Mouse (Mus musculus) NIH3T3 (cell line): ENCODE data around the gene Zfp334.

Experiments used
- DNase-seq: peaks from one replicate; pipeline ENCODE4 v3.0.0-alpha.2; 2012; ENCODE audit warnings: low read depth

The Zfp334 gene

GRCm38 (mm10) chr2:165387844-165388495, at the start of gene Zfp334:
Zfp334 (minus strand) TSS chr2:165388259.
- peak; percentile 98 for DNase-seq

GRCm38 (mm10) chr2:165428694-165429093, 40.6 kb upstream of the Zfp334 start:
- no peak for DNase-seq

DNA sequence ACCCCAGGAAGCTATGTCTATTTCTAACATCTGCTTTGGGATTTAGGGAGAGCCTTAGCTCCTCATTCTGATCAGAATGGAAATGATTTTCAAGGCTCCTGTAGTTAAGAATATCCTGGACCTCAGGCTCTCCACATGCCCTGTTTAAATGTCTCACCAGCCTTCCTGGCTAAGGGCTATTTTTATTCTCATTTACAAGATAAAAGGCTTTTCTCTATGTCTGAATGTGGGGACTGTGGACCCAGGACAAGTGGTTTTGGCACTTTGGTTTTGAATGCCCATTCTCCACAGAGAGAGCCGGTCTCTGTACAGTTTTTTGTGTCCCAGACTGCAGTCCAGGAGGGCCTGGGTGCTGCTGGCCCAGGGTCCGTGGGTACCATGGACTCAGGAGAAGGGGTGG, 32.1 kb upstream of the Zfp334 start:
- DNase-seq, result no peak

DNA sequence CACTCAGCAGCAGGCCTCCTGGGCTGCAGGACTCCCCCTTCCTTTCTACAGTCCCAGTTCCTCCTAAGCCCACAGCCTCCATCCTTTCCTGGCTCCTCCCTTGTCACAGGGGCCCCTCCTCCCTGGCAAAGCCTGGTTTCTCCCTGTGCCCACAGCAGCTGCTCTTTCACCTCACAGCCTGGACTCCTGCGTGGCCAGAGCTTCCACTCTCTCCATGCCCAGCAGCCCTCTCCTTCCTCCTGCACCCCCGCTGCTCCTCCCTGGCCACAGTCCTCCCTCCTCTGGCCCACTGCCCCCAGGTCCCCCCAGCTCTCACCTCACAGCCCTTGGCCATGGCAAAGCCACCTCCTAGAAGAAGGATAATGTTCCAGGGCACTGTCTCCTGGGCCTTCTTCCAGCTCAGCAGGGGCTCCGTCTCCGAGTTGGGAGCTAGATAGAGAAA, 31.6 kb upstream of the Zfp334 start:
- DNase-seq, result no peak

- DNase-seq, result no peak
Measured at GRCm38 (mm10) chr2:165418577-165418976, 30.5 kb upstream of the Zfp334 start.

- no peak for DNase-seq
Measured at GRCm38 (mm10) chr2:165417291-165417690, 29.2 kb upstream of the Zfp334 start.

GRCm38 (mm10) chr2:165415795-165416194, 27.7 kb upstream of the Zfp334 start:
- DNase-seq, result no peak

GRCm38 (mm10) chr2:165415141-165415721, 27.2 kb upstream of the Zfp334 start:
- no peak for DNase-seq

GRCm38 (mm10) chr2:165414321-165414720, 26.3 kb upstream of the Zfp334 start:
- no peak for DNase-seq

DNA sequence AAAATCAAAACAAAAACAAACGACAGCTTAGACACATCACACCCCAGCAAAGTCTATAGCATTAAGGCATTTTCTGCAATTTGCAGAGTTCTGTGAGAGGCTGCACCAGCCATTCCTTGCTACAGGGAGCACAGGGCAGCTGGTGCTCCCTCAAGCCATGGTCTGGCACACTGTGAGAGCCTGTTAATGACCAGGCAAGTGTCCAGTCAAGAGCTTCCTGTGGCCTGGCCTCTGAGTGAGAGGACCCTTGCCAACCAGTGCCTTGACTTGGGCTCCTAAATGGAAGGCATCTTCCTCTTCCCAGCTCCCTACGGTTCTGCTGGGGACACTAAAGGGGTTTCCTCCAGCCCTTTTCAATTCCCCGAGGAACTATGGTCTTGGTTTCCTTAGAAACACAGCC, 25.8 kb upstream of the Zfp334 start:
- no peak for DNase-seq

- peak; percentile 91 for DNase-seq
Measured at GRCm38 (mm10) chr2:165407700-165408301, 19.7 kb upstream of the Zfp334 start.

DNA sequence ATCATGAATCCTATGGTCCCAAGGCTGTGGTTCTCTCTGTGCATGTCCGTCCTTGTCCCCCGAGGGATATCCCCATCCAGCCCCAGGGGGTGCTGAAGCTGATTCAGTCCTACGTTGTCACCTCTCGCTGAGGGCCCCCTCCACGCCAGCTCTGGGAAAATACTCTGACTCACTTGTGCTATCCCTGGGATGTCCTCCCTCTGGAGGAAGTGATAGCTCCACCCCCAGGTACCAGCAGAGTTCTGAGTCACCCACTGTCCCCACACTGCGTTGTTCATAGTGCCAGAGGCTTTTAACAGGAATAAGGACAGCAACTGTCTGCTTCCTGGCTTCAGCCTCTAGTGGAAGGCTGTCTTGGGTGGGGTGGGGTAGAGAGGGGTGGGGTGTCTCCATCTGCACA, 17.3 kb upstream of the Zfp334 start:
- DNase-seq, result peak; percentile 62

DNA sequence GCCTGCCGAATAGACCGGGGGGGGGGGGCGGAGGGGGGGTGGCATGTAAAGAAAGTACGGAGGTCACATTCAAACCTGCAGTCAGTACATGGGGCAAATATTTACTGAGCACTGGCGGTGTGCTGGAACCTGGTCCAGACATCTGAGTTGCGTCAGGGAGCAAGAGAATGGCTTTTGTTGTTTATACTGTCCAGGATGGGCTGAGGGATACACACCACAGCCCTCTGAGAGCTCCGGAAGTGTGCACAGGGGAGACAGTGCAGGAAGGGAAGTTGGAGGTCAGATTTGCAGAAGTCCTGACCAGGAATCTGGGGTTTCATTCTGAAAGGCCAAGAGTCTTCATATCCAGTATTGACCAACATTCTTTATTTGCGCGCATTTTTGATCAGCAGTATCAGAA, 16.9 kb upstream of the Zfp334 start:
- DNase-seq, result no peak

- DNase-seq, result no peak
Measured at GRCm38 (mm10) chr2:165398164-165398785, 10.2 kb upstream of the Zfp334 start.

DNA sequence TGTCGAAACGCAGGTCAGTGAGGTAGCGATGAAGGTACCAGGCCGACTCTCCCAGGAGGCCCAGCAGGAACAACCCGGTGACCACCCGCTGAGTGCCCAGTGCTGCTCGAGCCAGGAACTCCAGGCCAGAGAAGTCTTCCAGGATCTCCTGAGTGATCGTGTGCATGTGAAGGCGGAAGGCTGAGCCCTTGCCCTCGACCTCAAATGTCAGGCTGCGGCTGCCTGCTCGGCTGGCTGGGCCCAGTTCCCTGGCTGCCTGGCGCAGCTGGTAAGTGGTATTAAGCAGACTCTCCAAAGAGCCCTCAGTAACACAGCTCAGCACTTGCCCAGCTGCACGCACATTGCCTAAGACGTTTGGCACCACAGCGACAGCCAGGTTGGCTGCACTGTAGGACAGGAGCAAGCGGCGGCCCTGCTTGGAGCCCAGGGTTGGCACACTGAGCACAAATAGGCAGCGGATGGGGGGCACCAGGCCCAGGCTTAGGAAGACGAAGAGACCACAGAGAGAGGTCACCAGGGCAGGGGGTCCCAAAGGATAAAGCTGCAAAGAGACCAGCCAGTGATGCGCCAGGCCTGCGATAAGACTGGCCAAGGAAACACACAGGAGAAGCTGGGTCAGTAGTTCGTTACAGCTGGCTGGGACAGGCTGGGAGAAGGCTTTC, 9.6 kb upstream of the Zfp334 start:
- no peak for DNase-seq

GRCm38 (mm10) chr2:165396831-165397501, 8.9 kb upstream of the Zfp334 start:
- DNase-seq, result no peak

DNA sequence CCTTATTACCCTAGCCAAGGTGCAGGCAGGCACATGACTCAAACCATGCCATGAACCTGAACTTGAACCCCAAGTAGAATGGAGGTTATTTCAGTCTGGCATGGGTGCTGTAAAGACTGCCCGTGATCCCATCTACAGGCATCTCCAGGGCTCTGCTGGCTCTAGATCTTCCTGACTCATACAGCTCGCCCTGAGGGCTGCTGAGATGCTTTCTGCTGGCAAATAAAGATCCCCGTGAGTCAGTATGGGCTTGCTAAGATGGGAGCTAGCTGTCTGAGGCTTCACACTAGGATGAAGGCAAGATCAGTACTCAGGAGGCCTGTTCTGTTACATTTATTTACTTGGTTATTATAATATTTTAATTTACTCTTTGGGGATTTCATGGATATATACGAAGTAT, 4.1 kb upstream of the Zfp334 start:
- DNase-seq, result peak; percentile 88

GRCm38 (mm10) chr2:165391561-165391960, 3.5 kb upstream of the Zfp334 start:
- peak; percentile 89 for DNase-seq

- DNase-seq, result no peak
Measured at GRCm38 (mm10) chr2:165389299-165389952, 1.4 kb upstream of the Zfp334 start.

DNA sequence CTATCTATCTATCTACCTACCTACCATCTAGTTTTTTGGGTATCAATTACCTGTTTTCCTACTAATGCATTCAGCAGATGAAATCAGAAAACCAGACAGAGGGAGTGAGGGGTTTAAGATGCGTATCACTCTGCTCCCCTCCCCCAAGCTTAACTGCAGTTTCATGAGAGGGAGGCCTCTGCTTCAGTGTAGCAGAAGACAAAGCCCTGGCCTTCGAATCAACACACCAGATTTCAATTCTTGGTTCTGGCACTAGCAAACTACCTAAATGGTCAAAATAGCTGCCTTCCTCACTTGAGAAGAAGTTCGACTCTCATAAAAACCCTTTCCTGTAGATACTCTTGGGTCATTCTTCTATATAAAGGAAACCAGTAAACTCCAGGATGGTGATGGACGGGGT, 689 bp downstream of the Zfp334 start:
- peak; percentile 35 for DNase-seq

GRCm38 (mm10) chr2:165380050-165380449, 8.0 kb downstream of the Zfp334 start:
- DNase-seq, result no peak
